Mouse (Mus musculus): ENCODE measurements around the gene Rabggtb. TPM values are rescaled to one million over a fixed set of nuclear protein-coding genes. Genes with fewer than 3 reads are reported as not detected.

Rabggtb gene
- total RNA-seq (2021), result 10 to 100 TPM; 64.1 to 65.0 TPM
- long read RNA-seq, experiment 1, transcript Rabggtb-201 (9 exons, 1,381 nt), result major isoform, 29 of 63 reads
- long read RNA-seq, experiment 1, transcript Rabggtb-202 (8 exons, 1,418 nt), result minor isoform, 6 of 63 reads
- long read RNA-seq, experiment 1, partial matches to known transcripts, result 3 of 63 reads
- long read RNA-seq, experiment 1, other reads (novel, unspliced or antisense), result 24 of 63 reads
- long read RNA-seq, experiment 2, transcript Rabggtb-201 (9 exons, 1,381 nt), result major isoform, 34 of 71 reads
- long read RNA-seq, experiment 2, partial matches to known transcripts, result 5 of 71 reads
- long read RNA-seq, experiment 2, other reads (novel, unspliced or antisense), result 28 of 71 reads

DNA sequence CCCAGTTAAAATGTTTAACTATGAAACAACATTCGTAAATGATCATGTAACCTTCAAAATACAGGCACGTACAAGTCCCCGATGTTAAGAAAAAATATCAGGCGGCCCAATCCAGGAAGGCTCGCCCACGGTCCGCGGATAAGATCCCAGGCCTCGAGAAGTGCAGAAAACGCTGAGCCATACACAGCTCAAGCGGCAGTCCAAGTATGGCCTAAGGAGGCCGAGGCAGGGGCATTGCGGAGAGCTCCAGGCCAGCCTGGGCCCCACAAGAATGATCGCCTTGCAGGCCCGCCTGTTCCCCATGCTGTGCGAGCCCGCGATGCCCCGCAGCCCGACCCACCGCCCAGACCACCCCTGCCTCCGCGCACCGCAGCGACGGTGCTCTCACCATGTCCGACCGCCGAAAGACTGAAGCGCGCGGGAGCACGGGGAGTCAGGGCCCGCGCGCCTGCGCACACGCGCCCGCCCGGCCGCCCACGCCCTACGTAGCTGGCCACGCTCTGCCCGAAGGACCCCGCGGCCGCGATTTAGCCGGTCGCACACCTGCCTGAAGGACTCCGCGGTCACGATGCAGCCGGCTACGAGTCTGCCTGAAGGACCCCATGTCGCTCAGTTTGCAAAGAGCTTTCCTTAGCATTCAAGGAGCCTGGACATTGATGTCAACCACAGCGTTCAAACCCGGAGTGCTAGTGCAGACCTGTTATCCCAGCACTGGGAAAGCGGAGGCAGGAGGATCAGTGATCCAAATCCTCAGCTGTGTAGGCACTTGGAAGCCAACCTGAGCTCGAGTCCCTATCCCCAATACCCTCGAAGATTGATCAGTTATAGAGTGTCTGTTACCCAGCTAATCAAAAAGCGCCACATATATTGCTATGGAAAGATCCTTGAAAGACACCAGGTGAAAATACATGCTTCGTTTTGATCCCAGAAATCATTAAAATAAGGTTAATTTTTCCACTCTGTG is at the start of gene Rabggtb:
TSS of gene Rabggtb (minus strand) at position 464 of the 964 bp plus-strand sequence.
- DNase-seq, result peak; percentile 92

DNA sequence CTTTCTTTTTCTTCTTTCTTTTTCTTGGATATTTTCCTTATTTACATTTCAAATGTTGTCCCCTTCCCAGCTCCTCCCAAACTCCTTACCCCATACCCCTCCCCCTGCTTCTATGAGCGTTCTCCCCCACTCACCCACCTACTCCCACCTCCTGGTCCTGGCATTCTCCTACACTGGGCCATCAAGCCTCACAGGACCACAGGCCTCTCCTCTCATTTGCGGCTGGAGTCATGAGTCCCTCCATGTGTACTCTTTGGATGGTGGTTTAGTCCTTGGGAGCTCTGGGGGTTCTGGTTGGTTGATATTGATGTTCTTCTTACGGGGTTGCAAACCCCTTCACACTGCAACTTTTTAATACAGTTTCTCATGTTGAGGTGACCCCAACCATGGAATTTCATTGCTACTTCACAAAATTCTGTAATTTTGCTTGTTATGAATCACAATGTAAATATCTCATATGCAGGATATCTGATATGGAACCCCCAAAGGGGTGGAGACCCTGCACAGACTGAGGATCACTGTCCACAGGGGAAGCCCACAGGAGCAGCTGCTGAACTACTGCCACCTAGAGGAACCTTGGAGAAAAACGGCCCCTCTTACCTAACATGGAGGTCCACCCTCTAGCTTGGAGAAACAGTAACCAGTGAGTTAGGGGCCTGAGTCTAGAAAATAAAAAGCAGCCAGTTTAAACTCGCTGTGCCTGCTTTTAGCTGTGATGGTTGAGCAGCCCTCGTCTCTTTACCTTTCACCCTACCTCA is 49.0 kb upstream of the Rabggtb start:
- no peak for DNase-seq

DNA sequence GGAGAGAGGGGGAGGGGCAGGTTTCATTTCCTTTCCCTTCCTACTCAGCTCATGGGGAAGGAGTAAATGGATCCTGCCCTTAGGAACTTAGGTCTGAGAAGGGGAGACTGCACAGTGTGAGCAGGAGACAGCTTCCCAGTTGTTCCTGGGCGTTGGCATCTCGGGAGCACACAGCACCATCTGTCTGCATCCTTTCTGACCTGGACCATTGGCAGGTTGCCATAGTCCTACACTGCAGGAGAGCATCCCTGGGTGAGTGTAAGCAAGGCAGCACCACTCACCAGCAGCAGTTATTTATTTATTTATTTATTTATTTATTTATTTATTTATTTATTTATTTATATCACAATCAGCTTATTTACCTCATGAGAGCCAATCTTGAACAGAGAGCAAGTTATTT is 48.1 kb upstream of the Rabggtb start:
- no peak for DNase-seq

DNA sequence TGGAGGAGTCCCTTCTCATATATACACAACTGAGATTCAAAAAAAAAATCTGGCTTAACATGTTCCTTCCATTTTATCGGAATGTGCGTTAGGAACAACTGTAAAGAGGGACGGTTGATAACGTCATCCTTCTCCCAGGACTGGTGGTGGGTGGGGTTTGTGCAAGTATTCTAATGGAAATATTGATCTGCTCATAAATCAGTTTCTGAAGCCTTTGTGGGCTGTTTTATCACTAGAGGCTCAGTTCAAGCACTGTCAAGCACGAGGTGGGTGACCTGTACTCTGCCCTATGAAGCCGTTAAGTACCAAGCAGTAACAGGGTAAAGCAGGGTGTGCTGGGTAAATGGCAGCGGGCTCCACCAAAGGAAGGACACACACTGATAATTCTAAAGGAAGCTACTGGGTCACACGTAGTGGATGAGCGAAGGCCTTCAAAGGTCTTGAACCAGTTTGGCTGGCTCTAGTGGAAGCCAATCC is 47.0 kb upstream of the Rabggtb start:
- DNase-seq, result no peak

DNA sequence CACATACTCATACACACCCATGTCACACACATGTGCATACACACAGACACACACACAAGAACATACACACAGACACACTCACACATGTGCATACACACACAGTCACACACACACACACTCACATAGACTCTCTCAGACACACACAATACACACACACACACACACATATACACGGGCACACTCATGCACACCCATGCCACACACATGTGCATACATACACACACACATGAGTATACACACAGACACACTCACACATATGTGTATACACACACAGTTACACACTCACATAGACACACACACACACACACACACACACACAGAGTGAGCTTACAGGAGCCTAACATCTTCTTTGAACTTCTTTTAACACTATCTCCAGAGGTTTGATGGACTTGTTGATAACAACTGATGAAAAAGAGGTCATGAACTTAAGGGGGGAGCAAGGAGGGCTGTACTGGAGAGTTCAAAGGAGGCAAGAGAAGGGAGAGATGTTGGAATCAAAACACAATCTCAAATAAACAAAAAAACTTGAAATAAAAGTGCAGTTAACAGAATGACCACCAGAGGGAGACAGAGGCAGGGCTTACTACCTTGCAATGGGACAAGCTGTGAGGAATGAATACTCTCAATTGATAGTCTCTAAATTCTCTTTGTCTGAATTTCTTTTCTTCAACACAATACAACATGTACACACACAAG is 46.4 kb upstream of the Rabggtb start:
- no peak for DNase-seq

DNA sequence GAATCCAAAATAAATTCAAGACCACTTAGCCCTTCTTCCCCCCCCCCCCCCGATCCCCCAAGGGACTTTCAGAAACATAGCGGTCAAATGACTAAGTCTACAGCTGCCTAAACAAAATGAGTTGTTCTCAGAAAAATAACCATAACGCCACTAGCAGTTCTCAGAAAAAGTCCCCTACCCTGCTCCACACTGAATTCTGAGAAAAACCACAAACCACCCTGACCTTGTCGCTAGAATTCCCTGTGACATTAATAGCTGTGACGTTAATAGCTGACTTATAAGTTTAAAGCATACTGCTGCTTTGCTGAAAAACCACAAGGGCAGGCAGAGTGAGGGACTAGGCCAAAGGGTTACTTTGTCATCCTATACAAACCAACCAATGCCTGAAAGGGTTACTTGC is 45.1 kb upstream of the Rabggtb start:
- DNase-seq, result no peak

DNA sequence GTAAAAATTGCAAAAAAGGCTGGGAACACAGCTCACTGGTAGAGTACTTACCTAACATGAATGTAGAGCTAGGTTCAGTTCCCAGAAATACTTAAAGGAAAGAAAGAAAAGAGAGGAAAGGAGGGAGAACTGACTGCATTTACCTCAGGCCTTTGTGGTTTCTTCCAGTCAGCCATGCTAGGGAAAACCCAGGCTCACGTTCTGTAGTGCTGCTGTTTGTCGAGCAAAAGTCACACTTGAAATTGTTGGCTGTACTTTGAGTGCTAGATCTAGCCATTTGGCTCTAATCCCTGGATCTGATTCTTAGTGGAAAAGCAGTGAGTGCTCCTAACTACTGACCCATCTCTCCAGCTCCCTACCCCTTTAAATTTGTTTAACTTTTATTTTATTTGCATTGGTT is 35.4 kb upstream of the Rabggtb start:
- DNase-seq, result no peak

DNA sequence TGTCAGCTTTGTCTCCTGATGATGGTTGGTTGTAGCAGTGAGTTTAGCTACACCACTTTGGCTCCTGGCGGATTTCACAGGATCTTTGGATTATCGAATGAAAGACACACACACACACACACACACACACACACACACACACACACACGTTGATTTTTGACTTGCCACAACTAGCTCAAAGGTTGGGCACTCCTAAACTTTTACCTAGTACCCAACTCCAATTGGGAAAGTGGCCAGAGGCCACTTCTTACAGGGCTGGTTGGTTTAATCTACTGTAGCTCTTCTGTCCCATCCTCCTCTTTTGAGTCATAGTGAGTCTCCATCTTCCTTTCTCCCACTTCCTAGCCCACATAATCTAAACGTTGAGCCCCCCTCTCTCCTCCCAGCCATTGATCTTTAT is 34.5 kb upstream of the Rabggtb start:
- DNase-seq, result no peak

DNA sequence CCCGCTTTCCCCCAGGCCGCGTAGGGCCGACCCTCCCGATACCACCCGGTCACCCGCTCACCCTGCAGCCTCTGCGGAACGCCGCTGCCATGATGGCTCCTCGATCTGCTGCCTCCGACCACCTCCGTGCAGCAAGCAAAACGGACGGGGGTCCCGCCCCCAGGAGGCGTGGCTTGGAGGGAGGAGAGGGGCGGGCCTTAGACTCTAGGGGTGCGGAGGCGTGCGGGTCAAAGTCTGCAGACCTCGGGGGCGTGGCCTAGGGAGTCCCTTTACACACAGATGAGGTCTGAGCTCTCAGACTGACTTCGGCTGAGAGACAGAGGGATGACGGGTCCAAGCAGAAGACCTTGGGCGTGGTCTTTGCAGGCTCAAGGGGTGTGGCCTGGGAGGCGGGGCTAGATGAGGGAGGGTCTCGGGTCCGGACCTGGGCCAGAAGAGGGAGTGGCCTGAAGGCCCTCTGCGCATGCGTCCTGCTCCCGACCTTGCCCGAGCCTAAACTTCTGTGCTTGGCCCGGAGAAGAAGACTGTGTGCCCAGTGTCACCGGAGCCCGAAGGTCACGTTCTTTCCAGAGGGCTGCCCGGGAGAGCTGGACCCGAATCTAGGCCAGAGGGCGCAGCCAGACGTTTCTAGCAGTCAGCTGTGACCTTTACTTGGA is 31.7 kb upstream of the Rabggtb start, which contains the start of gene Acadm:
TSS of gene Acadm (minus strand) at position 298 of the 656 bp plus-strand sequence.
- DNase-seq, result peak; percentile 99

DNA sequence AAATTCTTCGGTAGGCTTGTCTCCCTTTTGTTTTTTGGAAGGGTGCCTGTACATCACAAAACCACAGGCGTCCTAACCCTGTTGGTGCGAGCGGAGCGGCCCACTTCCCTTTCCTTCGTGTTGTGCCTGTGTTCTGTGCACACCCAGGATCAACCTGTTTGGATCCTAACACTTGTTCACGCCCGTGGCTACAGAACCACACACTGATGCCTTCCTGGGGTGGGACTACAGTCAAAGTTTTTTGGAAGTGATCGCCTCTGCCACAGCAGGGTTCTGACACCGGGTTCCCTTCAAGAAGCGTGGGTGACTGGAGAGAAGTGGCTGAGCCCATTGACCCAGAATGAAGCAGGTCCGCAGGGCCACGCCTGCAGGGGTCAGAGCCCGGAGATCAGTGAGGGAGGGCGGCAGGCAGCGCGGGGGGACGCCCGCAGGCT is 31.1 kb upstream of the Rabggtb start:
- no peak for DNase-seq

DNA sequence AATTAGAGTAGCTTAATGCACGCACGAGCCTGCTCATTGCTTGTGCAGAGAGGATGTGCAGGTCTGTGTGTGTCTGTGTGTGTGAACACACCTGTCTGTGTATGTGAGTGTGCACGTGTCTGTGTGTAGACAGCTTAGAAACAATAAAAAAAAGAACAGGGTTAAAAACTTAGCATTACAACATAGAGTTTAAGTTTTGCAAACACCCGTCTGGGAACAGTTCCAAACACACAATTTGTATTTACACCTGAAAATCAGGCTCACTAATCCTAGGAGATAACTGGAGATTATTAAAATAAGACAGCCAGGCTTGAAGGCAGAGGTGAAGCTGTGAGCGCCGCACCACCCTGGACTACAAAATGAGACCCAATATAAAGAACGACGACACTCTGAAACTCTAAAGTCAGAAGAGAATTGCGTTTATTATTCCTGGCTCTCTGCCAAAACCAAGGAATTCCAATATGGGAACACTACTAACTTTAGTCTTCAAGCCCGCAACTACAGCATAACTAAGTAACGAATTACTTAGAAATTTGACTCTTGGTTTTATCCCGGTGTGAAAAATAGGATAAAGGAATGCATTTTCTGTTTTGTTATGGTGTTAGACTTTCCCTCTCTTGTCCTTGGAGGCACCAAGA is 30.3 kb upstream of the Rabggtb start:
- no peak for DNase-seq

DNA sequence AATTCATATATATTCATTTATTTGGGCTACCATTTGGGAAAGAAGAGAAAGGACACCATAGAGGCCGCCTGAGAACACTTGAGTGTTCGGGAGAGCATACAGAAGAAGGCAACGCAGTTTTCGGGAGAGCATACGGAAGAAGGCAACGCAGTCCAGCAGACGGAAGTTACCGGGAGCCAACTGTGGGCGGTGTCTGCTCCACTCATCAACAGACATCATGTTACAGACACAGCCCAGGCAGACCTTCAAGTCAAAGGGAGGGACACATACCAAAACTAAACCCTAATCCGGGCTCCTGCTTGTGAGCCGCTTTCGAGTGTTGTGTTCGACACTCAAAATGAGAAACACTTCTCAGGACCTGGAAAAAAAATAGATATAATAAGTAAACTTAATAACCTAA is 28.8 kb upstream of the Rabggtb start:
- no peak for DNase-seq

DNA sequence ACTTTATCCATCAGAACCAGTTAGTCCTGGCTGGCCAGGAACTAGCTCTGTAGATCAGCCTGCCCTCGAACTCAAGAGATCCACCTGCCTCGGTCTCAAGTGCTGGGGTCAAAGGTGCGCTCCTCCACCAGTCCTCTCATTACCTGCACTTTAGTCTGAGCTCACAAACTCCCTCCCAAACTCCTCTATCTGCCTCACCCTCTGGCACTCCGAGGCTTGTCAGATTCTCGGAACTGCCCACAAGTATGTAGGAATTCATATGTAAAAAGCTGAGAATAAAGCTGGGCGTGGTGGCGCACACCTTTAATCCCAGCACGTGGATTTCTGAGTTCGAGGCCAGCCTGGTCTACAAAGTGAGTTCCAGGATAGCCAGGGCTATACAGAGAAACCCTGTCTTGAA is 27.7 kb upstream of the Rabggtb start:
- no peak for DNase-seq

DNA sequence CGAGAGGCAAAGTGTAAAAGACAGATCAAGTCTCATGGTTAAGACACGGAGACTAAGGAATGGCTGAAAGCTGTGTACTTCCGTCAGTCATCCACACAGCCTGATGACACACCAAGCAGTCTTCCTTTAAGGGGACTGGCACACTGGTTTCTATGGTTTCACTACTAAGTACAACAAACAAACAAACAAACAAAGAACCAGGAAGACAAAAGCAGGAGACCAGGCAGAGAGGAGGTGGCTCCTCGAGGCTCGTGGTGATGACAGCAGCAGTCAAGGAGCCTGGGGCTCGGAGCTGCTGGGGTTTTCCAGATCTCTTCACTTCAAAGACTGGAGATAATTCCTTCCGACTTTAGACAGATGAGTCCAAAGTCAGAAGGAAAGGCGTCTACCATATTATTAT is 27.2 kb upstream of the Rabggtb start:
- no peak for DNase-seq

DNA sequence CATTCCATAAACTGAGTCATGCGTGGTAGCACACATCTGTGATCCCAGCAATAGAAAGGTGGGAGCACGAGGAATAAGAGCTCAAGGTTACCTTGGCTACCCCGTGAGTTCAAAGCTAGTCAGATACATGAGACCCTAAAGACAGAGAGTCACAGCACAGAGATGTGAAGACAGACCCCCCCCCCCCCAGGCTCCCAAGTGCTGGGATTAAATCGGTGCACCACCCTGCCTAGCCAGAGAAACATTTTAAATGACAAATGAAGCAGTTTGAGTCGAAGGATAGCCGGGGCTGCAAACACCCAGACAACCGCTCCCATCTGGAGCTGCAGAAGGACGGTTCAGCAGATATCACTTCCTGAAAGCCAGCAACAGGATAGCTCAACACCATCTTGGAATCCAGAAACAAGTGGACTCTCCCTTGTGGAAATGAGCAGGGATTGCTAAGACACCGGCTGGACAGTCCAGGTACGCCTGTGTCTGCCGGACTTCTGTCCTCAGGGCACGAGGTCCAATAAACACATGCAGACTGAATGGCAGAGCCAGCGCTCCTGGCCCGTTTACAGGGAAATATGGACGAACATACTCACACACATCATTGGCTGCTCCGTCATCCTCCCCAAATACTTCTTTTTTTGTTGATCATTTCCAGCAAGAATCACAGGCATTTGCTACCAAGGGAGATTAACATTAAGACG is 24.5 kb upstream of the Rabggtb start:
- no peak for DNase-seq

DNA sequence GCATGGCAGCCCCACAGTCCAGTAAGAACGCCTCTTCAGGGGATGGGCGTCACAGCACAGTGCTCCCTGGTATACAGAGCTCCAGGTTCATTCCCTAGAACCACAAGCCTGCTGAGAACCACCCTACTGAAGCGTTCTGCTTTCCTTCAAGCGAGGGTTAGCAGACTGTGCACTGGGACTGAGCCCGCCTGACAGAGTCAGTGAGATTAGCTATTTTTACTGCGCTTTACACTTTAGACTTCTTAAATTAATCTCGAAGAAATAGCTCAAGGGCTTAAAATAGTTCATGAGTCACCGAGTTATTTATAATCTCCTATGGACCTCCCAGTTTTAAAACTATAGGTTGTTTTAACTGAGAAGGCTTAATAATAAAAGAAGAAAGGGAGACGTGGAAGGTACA is 23.1 kb upstream of the Rabggtb start:
- DNase-seq, result no peak

DNA sequence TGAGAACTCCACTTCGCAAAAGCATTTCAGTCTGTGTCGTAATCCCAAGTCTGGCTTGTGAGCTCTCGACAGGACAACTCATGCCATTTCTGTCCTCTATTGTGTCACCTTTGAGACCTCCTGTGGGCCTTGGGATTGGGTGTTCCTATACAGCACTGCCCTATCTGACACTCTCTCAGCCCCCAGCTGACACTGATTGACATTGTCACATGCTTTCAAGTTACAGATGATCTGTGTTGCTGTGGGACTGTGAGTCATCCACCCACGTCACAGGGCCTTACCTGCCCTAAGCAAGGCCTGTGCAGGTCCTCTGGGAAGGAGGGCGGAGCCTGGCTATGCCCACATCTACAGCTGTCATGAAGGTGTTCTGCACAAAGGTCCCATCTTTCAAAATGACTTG is 19.7 kb upstream of the Rabggtb start:
- no peak for DNase-seq

DNA sequence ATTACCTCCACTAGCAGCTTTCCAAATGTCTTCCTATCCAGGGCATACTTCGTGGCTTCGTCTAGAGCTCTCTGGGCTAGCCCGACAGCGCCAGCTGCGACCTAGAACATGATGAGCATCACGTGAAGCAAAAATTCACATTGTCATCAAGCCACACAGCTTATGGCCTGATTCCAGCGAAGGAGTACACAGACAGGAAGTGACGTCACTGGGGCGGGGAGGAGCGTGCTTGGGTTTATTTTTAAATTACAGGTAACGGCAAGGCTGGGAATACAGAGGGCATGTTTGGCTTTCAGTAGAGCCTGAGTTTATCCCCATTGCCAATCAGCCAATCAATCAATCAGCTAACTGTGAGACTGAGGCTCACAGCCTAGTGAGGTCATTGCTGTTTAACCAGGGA is 16.7 kb upstream of the Rabggtb start:
- no peak for DNase-seq

DNA sequence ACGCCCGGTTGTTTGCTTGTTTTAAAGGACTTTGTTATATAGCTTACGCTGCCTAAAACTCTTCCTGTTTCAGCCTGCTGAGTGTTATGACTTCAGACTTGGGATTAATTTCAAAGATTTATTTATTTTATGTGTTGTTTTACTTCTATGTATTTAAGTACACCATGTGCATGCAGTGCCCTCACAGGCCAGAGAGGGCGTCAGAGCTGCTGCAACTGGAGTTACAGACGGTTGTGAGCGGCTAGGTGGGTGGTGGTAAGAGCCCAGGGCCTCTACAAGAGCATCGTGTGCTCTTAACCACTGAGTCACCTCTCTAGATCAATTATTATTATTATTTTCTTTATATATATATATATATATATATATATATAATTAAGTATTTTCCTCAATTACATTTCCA is 13.5 kb upstream of the Rabggtb start:
- DNase-seq, result no peak
